Mouse (Mus musculus) limb, embryonic 13.5 days (tissue): ENCODE measurements around the gene Gm6904. TPM values are rescaled to one million over a fixed set of nuclear protein-coding genes. Genes with fewer than 3 reads are reported as not detected.

Experiments
- ATAC-seq: fragments of 200-750 bp; cut with Nextera tagmentation; 2 replicates; pipeline ENCODE4 v1.8.0; 2017; ENCODE audit warnings: low read depth, moderate number of reproducible peaks, moderate TSS enrichment; ENCODE audit not compliant: low FRiP score
- H3K27ac ChIP-seq: fragments of 300-500 bp; sonication (generic); 2 replicates; pipeline ENCODE4 v1.5.1; 2015; ENCODE audit warnings: inconsistent platforms, mild to moderate bottlenecking, moderate library complexity
- H3K27me3 ChIP-seq: fragments of 300-500 bp; sonication (generic); 2 replicates; pipeline ENCODE4 v1.6.1; 2015; ENCODE audit warnings: mild to moderate bottlenecking, inconsistent platforms
- H3K36me3 ChIP-seq: fragments of 300-500 bp; sonication (generic); 2 replicates; pipeline ENCODE4 v1.6.1; 2015; ENCODE audit warnings: inconsistent platforms, mild to moderate bottlenecking, moderate library complexity
- H3K4me1 ChIP-seq: fragments of 300-500 bp; sonication (generic); 2 replicates; pipeline ENCODE4 v1.6.1; 2015; ENCODE audit warnings: inconsistent platforms
- H3K4me2 ChIP-seq: fragments of 300-500 bp; sonication (generic); replicated peaks from 2 replicates; pipeline ENCODE4 v1.6.1; 2015; ENCODE audit warnings: inconsistent platforms, mild to moderate bottlenecking, moderate library complexity
- H3K4me3 ChIP-seq: fragments of 300-500 bp; sonication (generic); 2 replicates; pipeline ENCODE4 v1.5.1; 2015; ENCODE audit warnings: moderate library complexity, mild to moderate bottlenecking, inconsistent platforms
- H3K9ac ChIP-seq: fragments of 300-500 bp; sonication (generic); 2 replicates; pipeline ENCODE4 v1.6.1; 2015; ENCODE audit warnings: mild to moderate bottlenecking, inconsistent platforms
- H3K9me3 ChIP-seq: fragments of 300-500 bp; sonication (generic); 2 replicates; pipeline ENCODE4 v1.6.1; 2016; ENCODE audit warnings: inconsistent platforms
- WGBS: fragments of 180-500 bp; shearing (Covaris S2); methylation state at CpG from one replicate; pipeline ENCODE4 v1.1.7; 2015; 5-methylcytosine and 5-hydroxymethylcytosine counted together
- polyA plus RNA-seq: library from polyadenylated mRNA; unstranded; fragments of >200 nt; fragmentation: Nextera tagmentation; extraction: Ambion mirVana; gene quantifications from 2 replicates; pipeline ENCODE4 v1.2.1, GENCODE M21; 2015

Gm6904 gene
- polyA plus RNA-seq, 1 experiment from 2014 or later: not detected

DNA sequence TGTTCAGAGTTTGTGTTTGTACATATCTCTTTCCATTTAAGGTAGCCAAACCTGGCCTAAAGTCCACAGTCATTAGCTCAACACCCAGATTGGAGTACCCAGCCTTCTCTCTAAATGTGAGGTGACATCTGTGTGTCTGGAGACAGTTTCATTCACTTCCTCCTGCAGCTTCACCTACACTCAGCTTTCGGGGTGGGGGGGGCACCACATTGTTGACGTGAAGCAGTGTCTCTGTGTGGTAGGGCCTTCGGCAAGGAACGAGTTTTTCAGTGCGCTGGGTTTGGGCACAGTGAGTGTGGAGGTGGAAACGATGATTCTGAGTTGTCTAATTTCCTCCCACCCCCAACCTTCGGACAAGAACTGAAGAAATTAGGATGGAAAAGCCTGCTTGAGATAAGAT, 51.0 kb downstream of the Gm6904 start:
- Histone ChIP-seq H3K9me3 (no peaks in the 10 kb centered on the region), H3K27ac (no peak overlapping the region), H3K4me3 (no peak overlapping the region), H3K9ac (no peak overlapping the region), H3K36me3 (peaks cover 34% of the 10 kb centered on the region), H3K27me3 (no peaks in the 10 kb centered on the region), H3K4me2 (no peak overlapping the region), H3K4me1 (peaks cover 39% of the 10 kb centered on the region)
- 86% methylated on average over 7 of the region's 7 CpGs for WGBS
- ATAC-seq: no peak

DNA sequence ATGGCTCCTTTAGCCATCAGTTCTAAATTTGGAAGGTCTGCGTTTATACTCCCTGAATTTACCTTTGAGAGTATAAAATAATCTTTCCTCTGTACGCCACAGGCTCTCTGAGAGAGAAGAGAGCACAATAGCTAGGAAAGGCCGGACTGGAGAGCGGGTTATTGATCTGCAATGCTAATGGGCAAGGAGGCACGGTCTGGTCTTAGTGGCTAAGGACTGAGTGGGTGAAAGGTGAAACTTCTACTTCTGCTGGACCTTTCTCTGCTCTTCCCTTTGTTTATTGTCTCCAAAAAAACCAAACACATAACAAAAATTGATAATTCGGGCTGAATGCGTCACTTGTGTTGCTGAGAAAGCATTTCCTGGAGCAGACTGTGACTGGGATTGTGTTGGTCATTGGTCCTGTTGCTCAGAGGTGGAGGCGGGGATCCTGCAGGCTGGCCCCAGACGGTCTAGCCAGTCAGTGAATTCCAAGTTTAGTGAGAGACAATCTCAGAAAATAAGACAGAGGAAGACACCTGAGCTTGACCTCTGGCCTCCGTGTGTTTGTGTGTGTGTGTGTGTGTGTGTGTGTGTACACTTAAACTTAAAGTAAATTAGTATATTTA, 53.9 kb downstream of the Gm6904 start:
- Histone ChIP-seq H3K4me1 (peaks cover 53% of the 10 kb centered on the region), H3K4me3 (no peak overlapping the region), H3K9me3 (no peaks in the 10 kb centered on the region), H3K27ac (no peak overlapping the region), H3K4me2 (0 out of 2 replicates have a peak overlapping the region, but pooled peaks have one; percentile 16), H3K9ac (no peak overlapping the region), H3K36me3 (peaks cover 12% of the 10 kb centered on the region), H3K27me3 (no peaks in the 10 kb centered on the region)
- ATAC-seq: no peak
- 67% methylated on average over 10 of the region's 10 CpGs for WGBS

DNA sequence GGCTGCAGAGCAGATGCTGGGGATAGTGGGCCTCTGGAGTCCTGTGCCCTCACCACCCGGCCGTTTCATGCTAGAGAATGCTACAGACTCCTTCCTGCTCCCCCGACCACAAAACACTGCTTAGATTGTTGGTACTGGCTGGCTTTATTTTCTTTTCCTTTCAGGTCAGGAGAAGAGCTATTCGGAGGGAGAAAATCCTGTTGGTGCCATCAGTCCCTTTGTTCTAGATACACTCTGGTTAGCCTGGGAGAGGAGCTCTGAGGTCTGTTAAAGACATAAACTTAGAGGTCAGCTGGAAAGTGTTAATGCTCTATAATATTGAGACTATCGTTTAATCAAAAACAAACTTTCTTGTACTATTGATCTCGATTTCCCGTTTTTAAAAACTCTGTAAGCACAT, 54.6 kb downstream of the Gm6904 start:
- 27% methylated on average over 7 of the region's 7 CpGs for WGBS
- no peaks in the 10 kb centered on the region for H3K9me3 ChIP-seq
- H3K36me3 ChIP-seq: peaks cover 7% of the 10 kb centered on the region
- ATAC-seq: no peak
- H3K27ac ChIP-seq: no peak overlapping the region
- H3K4me2 ChIP-seq: peak overlapping the region; percentile 16
- H3K9ac ChIP-seq: 0 out of 2 replicates have a peak overlapping the region, but pooled peaks have one; percentile 13
- no peaks in the 10 kb centered on the region for H3K27me3 ChIP-seq
- H3K4me1 ChIP-seq: peaks cover 53% of the 10 kb centered on the region
- H3K4me3 ChIP-seq: no peak overlapping the region

DNA sequence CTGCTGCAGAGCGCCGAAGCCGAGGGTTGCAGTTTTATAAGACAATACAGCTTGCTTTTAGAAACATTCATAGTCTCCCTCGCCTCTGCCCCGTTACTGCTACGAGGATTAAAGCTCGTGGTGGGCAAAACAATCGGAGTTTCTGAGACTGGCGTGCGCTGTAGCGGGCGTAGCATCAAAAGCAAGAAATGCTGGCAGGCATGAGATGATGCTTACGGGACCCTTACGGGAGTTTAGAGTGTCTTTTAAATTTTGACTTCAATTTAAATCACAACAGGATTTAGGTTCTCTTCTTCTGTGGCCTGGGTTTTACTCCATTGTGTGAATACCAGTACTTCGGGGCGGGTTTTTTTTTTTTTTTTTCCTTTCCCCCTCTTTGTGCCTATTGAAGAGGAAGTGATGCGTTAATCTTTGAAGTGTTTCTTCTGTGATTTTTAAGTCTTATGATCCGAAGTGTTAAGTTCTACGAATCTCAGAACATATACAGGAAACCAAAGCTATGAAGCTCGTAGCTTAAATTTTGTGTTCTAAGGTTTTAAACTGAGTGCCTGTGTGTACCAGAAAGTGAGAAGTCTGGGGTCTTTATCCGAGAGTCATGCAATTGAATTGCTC, 58.3 kb downstream of the Gm6904 start:
- peak overlapping the region; percentile 86 for H3K4me3 ChIP-seq
- under 1% methylated on average over 21 of the region's 21 CpGs for WGBS
- H3K9ac ChIP-seq: peak overlapping the region; percentile 96
- H3K27ac ChIP-seq: peak overlapping the region; percentile 96
- peaks cover 40% of the 10 kb centered on the region for H3K4me1 ChIP-seq
- no peak for ATAC-seq
- H3K36me3 ChIP-seq: no peaks in the 10 kb centered on the region
- no peaks in the 10 kb centered on the region for H3K27me3 ChIP-seq
- H3K9me3 ChIP-seq: no peaks in the 10 kb centered on the region
- H3K4me2 ChIP-seq: peak overlapping the region; percentile 80

DNA sequence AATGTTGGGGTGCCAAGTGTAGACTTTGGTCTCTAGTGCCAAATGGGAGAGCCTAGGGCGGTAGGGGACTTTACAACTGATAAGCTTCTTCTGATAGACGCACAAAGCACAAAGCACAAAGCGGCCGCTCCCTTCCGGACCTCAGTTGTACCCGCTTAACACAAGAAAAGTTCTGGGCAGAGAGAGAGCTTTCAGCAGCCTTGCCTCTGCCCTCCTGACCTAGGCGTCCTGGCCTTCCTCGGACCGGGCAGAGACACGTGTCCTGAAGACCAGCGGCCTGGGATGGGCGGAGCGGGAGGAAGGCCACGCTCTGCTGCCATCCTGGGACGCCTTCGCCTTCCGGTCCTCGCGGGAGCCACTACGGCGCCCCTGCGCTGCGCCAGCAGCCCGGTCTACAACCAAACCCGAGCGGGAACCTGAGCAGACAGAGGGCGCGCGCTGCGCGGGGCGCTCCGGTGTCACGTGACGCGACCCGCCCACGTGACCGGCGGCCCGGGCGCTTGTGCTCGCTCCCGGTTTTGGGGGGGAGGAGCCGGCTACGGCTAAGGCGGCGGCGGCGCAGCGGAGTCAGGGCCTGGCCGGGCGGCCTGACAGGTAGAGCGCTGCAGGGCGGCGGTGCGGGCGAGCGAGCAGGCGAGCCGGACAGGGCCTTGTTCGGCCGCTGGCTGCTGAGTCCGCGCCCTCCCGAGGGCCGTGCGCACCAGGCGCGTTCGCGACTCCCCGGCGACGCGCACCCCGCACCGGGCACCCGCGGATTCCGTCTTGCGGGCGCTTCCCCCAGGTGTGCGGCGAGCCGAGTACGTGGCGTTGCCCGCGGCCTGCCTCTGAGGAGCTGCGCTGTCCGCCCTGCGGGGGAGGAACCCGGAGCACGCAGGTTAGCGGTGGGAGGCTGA, 59.1 kb downstream of the Gm6904 start, which contains the start of gene Rcbtb1:
Gene Rcbtb1 (plus strand): TSS at position 499 of the 893 bp plus-strand sequence.
- under 1% methylated on average over 79 of the region's 96 CpGs for WGBS
- ATAC-seq: peak; percentile 95
- Histone ChIP-seq H3K4me1 (peaks cover 33% of the 10 kb centered on the region), H3K27me3 (no peaks in the 10 kb centered on the region), H3K36me3 (no peaks in the 10 kb centered on the region), H3K27ac (peak within 1 kb of the TSS; percentile 96), H3K9me3 (no peaks in the 10 kb centered on the region), H3K4me2 (peak within 1 kb of the TSS; percentile 80), H3K4me3 (peak within 1 kb of the TSS; percentile 86), H3K9ac (peak within 1 kb of the TSS; percentile 96)

Other genes with a start within 250 kb of the Gm6904 start
- not detected in 2 replicates for gene 1700129C05Rik, start 117.3 kb downstream of the Gm6904 start, polyA plus RNA-seq
- not detected in 2 replicates for gene Gm5142, start 81.5 kb downstream of the Gm6904 start, polyA plus RNA-seq
- gene Rcbtb1, start 59.0 kb downstream of the Gm6904 start, polyA plus RNA-seq: 77.3 and 78.6 TPM in 2 replicates
- gene Phf11a, start 37.3 kb upstream of the Gm6904 start, polyA plus RNA-seq: not detected in 2 replicates
- gene Phf11b, start 81.1 kb upstream of the Gm6904 start, polyA plus RNA-seq: 0.23 and 0.52 TPM in 2 replicates
- gene Phf11d, start 105.3 kb upstream of the Gm6904 start, polyA plus RNA-seq: 0.64 and 0.65 TPM in 2 replicates
- 0.64 and 0.68 TPM in 2 replicates for gene Phf11c, start 135.2 kb upstream of the Gm6904 start, polyA plus RNA-seq
- 10.6 and 11.4 TPM in 2 replicates for gene Setdb2, start 180.7 kb upstream of the Gm6904 start, polyA plus RNA-seq
- 36.6 and 38.1 TPM in 2 replicates for gene Cab39l, start 180.8 kb upstream of the Gm6904 start, polyA plus RNA-seq